Mouse (Mus musculus) stomach, postnatal 0 days (tissue): Measurements from ENCODE around the gene Gm45062. TPM values are rescaled to one million over a fixed set of nuclear protein-coding genes. Genes with fewer than 3 reads are reported as not detected.
"Not testable (repeated sequence)": the region's sequence is repeated elsewhere in the genome, so short reads cannot be mapped to it uniquely, and the experiment has no call there.

Experiments
- ATAC-seq: fragments of 200-750 bp; cut with Nextera tagmentation; 2 replicates; pipeline ENCODE4 v1.8.0; 2017; ENCODE audit not compliant: low FRiP score, low TSS enrichment
- DNase-seq: peaks from one replicate; pipeline ENCODE4 v3.0.0-alpha.2; 2016; ENCODE audit warnings: low spot score
- H3K27ac ChIP-seq: fragments of 300-500 bp; sonication (generic); replicated peaks from 2 replicates; pipeline ENCODE4 v1.5.1; 2014; ENCODE audit warnings: mild to moderate bottlenecking, control low read depth
- H3K27me3 ChIP-seq: fragments of 300-500 bp; sonication (generic); 2 replicates; pipeline ENCODE4 v1.6.1; 2014; ENCODE audit warnings: low read length; ENCODE audit not compliant: control insufficient read depth, insufficient read depth
- H3K36me3 ChIP-seq: fragments of 300-500 bp; sonication (generic); 2 replicates; pipeline ENCODE4 v1.6.1; 2014; ENCODE audit warnings: low read length, mixed read lengths; ENCODE audit not compliant: control insufficient read depth, insufficient read depth
- H3K4me1 ChIP-seq: fragments of 300-500 bp; sonication (generic); replicated peaks from 2 replicates; pipeline ENCODE4 v1.6.1; 2014; ENCODE audit warnings: antibody characterized with exemption; ENCODE audit not compliant: control insufficient read depth, insufficient read depth
- H3K4me2 ChIP-seq: fragments of 300-500 bp; sonication (generic); replicated peaks from 2 replicates; pipeline ENCODE4 v1.6.1; 2014; ENCODE audit warnings: low read depth, mild to moderate bottlenecking, control low read depth, moderate library complexity
- H3K4me3 ChIP-seq: fragments of 300-500 bp; sonication (generic); 2 replicates; pipeline ENCODE4 v1.5.1; 2014; ENCODE audit warnings: low read depth, low read length, control low read depth
- H3K9ac ChIP-seq: fragments of 300-500 bp; sonication (generic); 2 replicates; pipeline ENCODE4 v1.6.1; 2014; ENCODE audit warnings: mild to moderate bottlenecking, low read length, control low read depth, mixed read lengths
- H3K9me3 ChIP-seq: fragments of 300-500 bp; sonication (generic); 2 replicates; pipeline ENCODE4 v1.6.1; 2016; ENCODE audit warnings: low read length; ENCODE audit not compliant: control insufficient read depth
- CTCF ChIP-seq: IDR thresholded peaks from 2 replicates; pipeline ENCODE4 v1.5.1; 2016; ENCODE audit warnings: antibody characterized with exemption, low read depth, mild to moderate bottlenecking, moderate library complexity
- EP300 ChIP-seq: optimal IDR thresholded peaks from 2 replicates; pipeline ENCODE3; 2016; ENCODE audit warnings: antibody characterized with exemption
- WGBS: fragments of 180-500 bp; shearing (Covaris S2); extraction: QIAGEN DNeasy Blood & Tissue Kit; methylation state at CpG from one replicate; pipeline ENCODE4 v1.1.7; 2014; 5-methylcytosine and 5-hydroxymethylcytosine counted together
- polyA plus RNA-seq: library from polyadenylated mRNA; unstranded; fragments of >200 nt; fragmentation: Nextera tagmentation; extraction: Ambion mirVana; gene quantifications from 2 replicates; pipeline ENCODE4 v1.2.1, GENCODE M21; 2015

Gene Gm45062
- polyA plus RNA-seq, 1 experiment from 2014 or later, result 1.9 TPM

DNA sequence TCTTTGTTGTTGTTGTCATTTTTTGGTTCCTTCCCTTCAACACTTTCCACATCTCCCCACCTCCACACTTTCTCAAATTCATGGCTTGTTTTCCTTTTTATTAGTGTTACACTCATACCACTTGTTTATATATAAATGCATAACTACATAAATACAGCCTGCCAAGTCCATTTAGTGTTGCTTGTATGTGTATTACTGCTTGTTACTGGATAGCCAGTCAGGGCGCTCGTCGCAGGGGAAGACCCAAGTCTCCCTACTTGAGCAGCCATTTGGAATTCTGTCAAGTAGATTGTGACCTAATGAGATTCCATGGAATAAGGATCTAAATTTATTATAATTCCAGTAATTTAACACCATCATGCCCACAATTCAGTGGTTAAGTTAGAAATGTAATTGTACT, 260.4 kb downstream of the Gm45062 start:
- no peaks in the 10 kb centered on the region for H3K36me3 ChIP-seq
- ATAC-seq (no peak), DNase-seq (no peak)
- TF ChIP-seq CTCF (no peak), EP300 (no peak)
- H3K27ac ChIP-seq, result no peak overlapping the region
- H3K4me3 ChIP-seq, result no peak overlapping the region
- no peaks in the 10 kb centered on the region for H3K27me3 ChIP-seq
- no peak overlapping the region for H3K4me2 ChIP-seq
- H3K9me3 ChIP-seq, result no peaks in the 10 kb centered on the region
- WGBS, result 58% methylated on average over 3 of the region's 3 CpGs
- H3K4me1 ChIP-seq, result no peaks in the 10 kb centered on the region
- H3K9ac ChIP-seq, result no peak overlapping the region

DNA sequence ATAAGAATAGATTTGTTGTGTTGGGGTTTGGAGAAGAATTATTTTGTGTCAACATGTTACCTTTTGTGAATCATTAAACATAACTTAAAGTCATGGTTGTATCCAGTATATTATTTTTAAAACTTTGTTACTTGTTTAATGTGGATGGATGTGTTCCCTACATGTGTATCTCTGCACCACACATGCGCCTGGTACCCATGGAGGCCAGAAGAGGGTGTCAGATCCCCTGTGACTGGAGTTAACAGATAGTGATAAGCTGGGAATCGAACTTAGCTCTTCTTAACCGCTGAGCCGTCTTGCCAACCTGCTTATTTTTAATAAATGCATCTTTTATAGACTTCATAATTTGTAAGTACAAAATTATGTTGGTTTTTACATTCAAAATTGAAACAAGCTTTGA, 262.0 kb downstream of the Gm45062 start:
- no peak overlapping the region for H3K4me2 ChIP-seq
- H3K4me3 ChIP-seq, result no peak overlapping the region
- no peaks in the 10 kb centered on the region for H3K36me3 ChIP-seq
- H3K9me3 ChIP-seq, result no peaks in the 10 kb centered on the region
- no peak for TF ChIP-seq CTCF
- no peak for TF ChIP-seq EP300
- no peak overlapping the region for H3K27ac ChIP-seq
- 98% methylated on average over 4 of the region's 4 CpGs for WGBS
- no peak for ATAC-seq
- no peak overlapping the region for H3K9ac ChIP-seq
- H3K4me1 ChIP-seq, result no peaks in the 10 kb centered on the region
- H3K27me3 ChIP-seq, result no peaks in the 10 kb centered on the region
- no peak for DNase-seq

DNA sequence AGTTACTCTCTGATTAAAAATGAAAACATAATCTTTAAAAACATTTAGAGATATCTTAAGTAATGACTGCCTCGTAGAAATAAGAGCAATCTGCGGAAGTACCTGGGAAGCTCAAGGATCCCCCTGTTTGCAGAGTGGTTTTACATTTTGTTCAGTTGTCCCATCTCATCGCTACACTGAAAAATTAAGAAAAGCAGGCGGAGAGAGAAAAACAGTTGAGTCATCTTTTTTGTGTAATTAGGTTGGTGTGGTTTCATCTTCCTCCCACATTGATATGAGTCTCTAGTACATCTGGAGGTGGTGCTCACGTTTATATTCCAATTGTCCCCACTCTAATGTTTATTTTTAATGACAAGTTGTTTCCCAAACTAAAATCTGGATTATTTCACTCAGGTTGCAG, 265.5 kb downstream of the Gm45062 start:
- 74% methylated on average over 5 of the region's 5 CpGs for WGBS
- Histone ChIP-seq H3K4me2 (no peak overlapping the region), H3K9ac (no peak overlapping the region), H3K27me3 (no peaks in the 10 kb centered on the region), H3K4me3 (no peak overlapping the region), H3K9me3 (no peaks in the 10 kb centered on the region), H3K27ac (no peak overlapping the region), H3K4me1 (no peaks in the 10 kb centered on the region), H3K36me3 (no peaks in the 10 kb centered on the region)
- ATAC-seq (no peak), DNase-seq (no peak)
- TF ChIP-seq CTCF (no peak), EP300 (no peak)

DNA sequence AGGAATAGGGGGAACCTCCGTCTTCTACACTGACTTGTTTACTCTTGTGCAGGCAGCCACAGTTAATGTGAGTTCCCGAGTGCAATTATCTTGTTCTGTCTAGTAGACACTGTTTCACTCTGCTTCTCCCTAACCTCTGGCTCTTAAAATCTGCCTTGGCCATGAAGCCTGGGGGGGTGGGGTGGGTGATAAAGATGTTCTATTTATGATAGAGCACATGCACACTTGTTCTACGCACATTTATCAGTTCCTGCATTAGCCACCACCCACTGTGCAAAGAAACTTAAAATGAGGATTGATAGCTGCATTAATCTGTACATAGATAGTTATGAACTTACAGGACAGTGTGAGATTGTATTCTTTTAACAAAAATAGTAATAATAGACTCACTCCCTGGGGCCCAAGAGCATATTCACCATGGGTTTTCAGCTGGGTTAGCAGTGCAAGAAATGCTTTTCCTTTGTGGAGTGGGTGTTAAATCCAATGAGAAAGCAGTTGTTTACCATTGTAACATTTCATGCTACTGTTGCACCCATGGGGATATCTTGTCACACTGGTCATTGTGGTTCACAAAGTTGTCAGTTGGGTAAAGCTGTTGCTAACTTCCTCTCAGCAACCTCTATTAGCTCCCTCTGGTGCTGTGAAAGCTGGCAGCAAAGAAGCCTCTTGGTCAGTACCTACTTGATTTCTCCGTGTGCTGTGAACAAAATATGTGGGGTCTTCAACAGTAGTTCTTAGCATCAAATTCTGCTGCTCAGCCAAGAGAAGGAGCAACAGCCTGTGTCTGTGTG, 272.0 kb downstream of the Gm45062 start:
- no peaks in the 10 kb centered on the region for H3K36me3 ChIP-seq
- no peak for DNase-seq
- TF ChIP-seq EP300 (no peak), CTCF (no peak)
- no peaks in the 10 kb centered on the region for H3K4me1 ChIP-seq
- H3K9me3 ChIP-seq, result no peaks in the 10 kb centered on the region
- H3K27ac ChIP-seq, result no peak overlapping the region
- no peak for ATAC-seq
- H3K27me3 ChIP-seq, result no peaks in the 10 kb centered on the region
- H3K4me3 ChIP-seq, result no peak overlapping the region
- no peak overlapping the region for H3K9ac ChIP-seq
- no peak overlapping the region for H3K4me2 ChIP-seq
- 61% methylated on average over 4 of the region's 4 CpGs for WGBS

DNA sequence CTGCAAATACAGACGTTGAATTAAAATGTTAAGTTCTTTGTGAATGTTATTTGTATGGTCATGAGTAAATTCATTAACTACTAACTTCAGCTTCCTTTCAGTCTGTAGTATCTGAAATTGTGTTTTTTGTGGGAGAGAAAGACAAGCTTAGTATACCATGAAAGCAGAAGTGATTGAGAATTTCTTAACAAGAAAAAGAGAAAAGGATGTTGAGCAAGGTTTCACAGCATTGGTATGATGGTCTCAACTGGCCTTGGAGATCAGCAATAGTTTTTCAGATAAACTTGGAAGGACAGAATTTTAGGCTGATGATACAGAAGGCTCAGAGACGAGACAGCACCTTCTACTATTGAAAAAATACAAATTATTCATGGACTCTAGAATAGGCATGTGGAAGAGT, 277.7 kb downstream of the Gm45062 start:
- H3K27ac ChIP-seq, result no peak overlapping the region
- no peak for DNase-seq
- no peak for ATAC-seq
- 78% methylated on average over 2 of the region's 2 CpGs for WGBS
- no peak overlapping the region for H3K4me3 ChIP-seq
- H3K27me3 ChIP-seq, result no peaks in the 10 kb centered on the region
- no peak overlapping the region for H3K9ac ChIP-seq
- TF ChIP-seq CTCF (no peak), EP300 (no peak)
- no peaks in the 10 kb centered on the region for H3K4me1 ChIP-seq
- no peaks in the 10 kb centered on the region for H3K9me3 ChIP-seq
- no peaks in the 10 kb centered on the region for H3K36me3 ChIP-seq
- H3K4me2 ChIP-seq, result no peak overlapping the region

DNA sequence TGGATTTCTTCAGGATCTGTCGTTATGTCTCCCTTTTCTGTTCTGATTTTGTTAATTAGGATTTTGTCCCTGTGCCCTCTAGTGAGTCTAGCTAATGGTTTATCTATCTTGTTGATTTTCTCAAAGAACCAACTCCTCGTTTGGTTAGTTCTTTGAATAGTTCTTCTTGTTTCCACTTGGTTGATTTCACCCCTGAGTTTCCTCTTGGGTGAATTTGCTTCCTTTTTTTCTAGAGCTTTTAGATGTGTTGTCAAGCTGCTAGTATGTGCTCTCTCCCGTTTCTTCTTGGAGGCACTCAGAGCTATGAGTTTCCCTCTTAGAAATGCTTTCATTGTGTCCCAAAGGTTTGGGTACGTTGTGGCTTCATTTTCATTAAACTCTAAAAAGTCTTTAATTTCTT, 282.3 kb downstream of the Gm45062 start:
- not testable (repeated sequence) for H3K36me3 ChIP-seq, H3K9me3 ChIP-seq, ATAC-seq, H3K9ac ChIP-seq, H3K4me2 ChIP-seq, H3K27me3 ChIP-seq, DNase-seq, H3K4me3 ChIP-seq, H3K4me1 ChIP-seq, H3K27ac ChIP-seq
- WGBS, result 88% methylated on average over 3 of the region's 4 CpGs
